In genomic region chr16:91496206-91496605, GRCm38 (mm10) we compare ENCODE assay signal across 17 mouse cellular contexts. TPM values are rescaled to one million over a fixed set of nuclear protein-coding genes. Genes with fewer than 3 reads are reported as not detected.
DNase-seq lines count a peak whose midpoint lies in the region; ATAC-seq and TF ChIP-seq lines count a peak whose summit lies in the region.
"Had no signal": no experiment of that assay in that cellular context is flagged by ENCODE, and none has a peak within 500 bp of the region (broad histone marks: within the 10 kb centered on the region; RNA-seq: fewer than 3 reads in every experiment).

No protein-coding gene starts in this region.

- H3K27me3 ChIP-seq in cerebellum, adult 2 months (ENCODE audit: control insufficient read depth, insufficient read depth, low read length): no peaks in the 10 kb centered on the region
- no peaks in the 10 kb centered on the region for H3K27me3 ChIP-seq in liver, adult 2 months (ENCODE audit: control insufficient read depth, insufficient read depth, low read length)
- no peaks in the 10 kb centered on the region for H3K27me3 ChIP-seq in liver, embryonic 11.5 days (replicated peaks; ENCODE audit: control insufficient read depth, insufficient read depth, low read length)
- H3K27me3 ChIP-seq: heart, embryonic 12.5 days; neural tube, embryonic 13.5 days had no signal

- H3K27ac ChIP-seq in cerebellum, adult 2 months (ENCODE audit: insufficient read depth, low read length): no peak overlapping the region
- H3K27ac ChIP-seq in liver, adult 2 months (replicated peaks; ENCODE audit: insufficient read depth, low read depth, low read length): no peak overlapping the region
- no peak overlapping the region for H3K27ac ChIP-seq in liver, embryonic 11.5 days (ENCODE audit: low read depth, low read length)
- H3K27ac ChIP-seq in ES-E14 (ENCODE audit: insufficient read depth, low read depth, low read length, poor library complexity, severe bottlenecking): no peak overlapping the region
- H3K27ac ChIP-seq: kidney, postnatal 0 days; neural tube, embryonic 13.5 days had no signal

- no peaks in the 10 kb centered on the region for H3K4me1 ChIP-seq in cerebellum, adult 2 months (ENCODE audit: control insufficient read depth, insufficient read depth, low read length)
- peaks cover 9% of the 10 kb centered on the region for H3K4me1 ChIP-seq in liver, adult 2 months (ENCODE audit: control insufficient read depth, insufficient read depth, low read length)
- no peaks in the 10 kb centered on the region for H3K4me1 ChIP-seq in liver, embryonic 11.5 days (replicated peaks; ENCODE audit: control insufficient read depth, insufficient read depth, low read length)
- no peaks in the 10 kb centered on the region for H3K4me1 ChIP-seq in ES-E14 (ENCODE audit: control insufficient read depth in 2 of 2, insufficient read depth in 2 of 2, low read length in 2 of 2, poor library complexity in 1 of 2)
- H3K4me1 ChIP-seq: neural tube, embryonic 13.5 days had no signal

- TF ChIP-seq POLR2A in cerebellum, adult 2 months (IDR thresholded peaks at IDR 0.05; ENCODE audit: borderline replicate concordance, insufficient read depth, low read length): no peak
- no peak for TF ChIP-seq POLR2A in liver, adult 2 months (IDR thresholded peaks at IDR 0.05; ENCODE audit: extremely low read depth, insufficient read depth, low read length)

- no peak overlapping the region for H3K4me3 ChIP-seq in cerebellum, adult 2 months (replicated peaks; ENCODE audit: insufficient read depth, low read depth, low read length)
- no peak overlapping the region for H3K4me3 ChIP-seq in liver, adult 2 months (ENCODE audit: insufficient read depth, low read depth, low read length)
- no peak overlapping the region for H3K4me3 ChIP-seq in liver, embryonic 11.5 days (ENCODE audit: low read depth, low read length)
- H3K4me3 ChIP-seq in ES-E14 (ENCODE audit: insufficient read depth in 1 of 2, low read depth in 1 of 2, low read length in 2 of 2, poor library complexity in 1 of 2, severe bottlenecking in 1 of 2): 0 out of 4 replicates have a peak overlapping the region, but pooled peaks of 1 of the 2 experiments have one; percentile 9
- H3K4me3 ChIP-seq: heart, embryonic 12.5 days; neural tube, embryonic 13.5 days had no signal

- DNase-seq in cerebellum, adult 2 months: peak; percentile 36 to 65
- DNase-seq in liver, adult 2 months (ENCODE audit: extremely low read depth, low read depth, low spot score): peak; percentile 35
- no peak for DNase-seq in liver, embryonic 11.5 days (ENCODE audit: low spot score)
- DNase-seq in ES-E14 (ENCODE audit: low read depth, low spot score): peak; percentile 12
- DNase-seq in cerebellum, postnatal 14 days: peak; percentile 38 to 66
- no peak for DNase-seq in layer of hippocampus, adult 8-10 months (ENCODE audit: low spot score in 2 of 2)
- DNase-seq: adrenal gland, adult 2 months; forebrain, postnatal 0 days; heart, postnatal 4 days; liver; lung, embryonic 14.5 days; right cerebral cortex, postnatal 4 days; thymus, adult 2 months had no signal

- TF ChIP-seq CTCF in cerebellum, adult 2 months (IDR thresholded peaks at IDR 0.05; ENCODE audit: borderline replicate concordance, insufficient read depth, low read depth, low read length): no peak
- TF ChIP-seq CTCF in liver, adult 2 months (IDR thresholded peaks at IDR 0.05; ENCODE audit: low read depth, low read length): no peak

- H3K4me2 ChIP-seq in liver, embryonic 11.5 days: no peak overlapping the region
- H3K4me2 ChIP-seq: heart, embryonic 12.5 days; lung, embryonic 14.5 days; neural tube, embryonic 13.5 days had no signal

- ATAC-seq in cerebellum, adult (ENCODE audit: insufficient number of reproducible peaks, low FRiP score, low TSS enrichment): no peak
- ATAC-seq in liver, embryonic 11.5 days (replicated peaks; ENCODE audit: low FRiP score): no peak
- ATAC-seq: forebrain, postnatal 0 days had no signal

- no peak overlapping the region for H3K9ac ChIP-seq in liver, adult 2 months (ENCODE audit: low read depth, low read length)
- no peak overlapping the region for H3K9ac ChIP-seq in liver, embryonic 11.5 days (ENCODE audit: low read depth, low read length)
- peak overlapping the region; percentile 12; the same call in 1 of the 2 replicates for H3K9ac ChIP-seq in ES-E14 (ENCODE audit: insufficient read depth, low read depth, low read length, poor library complexity, severe bottlenecking)
- H3K9ac ChIP-seq: forebrain, postnatal 0 days; heart, embryonic 12.5 days; lung, embryonic 14.5 days; neural tube, embryonic 13.5 days had no signal

- H3K9me3 ChIP-seq in liver, embryonic 11.5 days (ENCODE audit: control insufficient read depth, low read length): no peaks in the 10 kb centered on the region
- H3K9me3 ChIP-seq in ES-E14 (ENCODE audit: control insufficient read depth, insufficient read depth, low read depth, low read length): no peaks in the 10 kb centered on the region
- H3K9me3 ChIP-seq: heart, embryonic 12.5 days; neural tube, embryonic 13.5 days had no signal

- no peaks in the 10 kb centered on the region; the same call in 1 of the 2 replicates for H3K79me2 ChIP-seq in liver, adult 2 months (ENCODE audit: control insufficient read depth, insufficient read depth, low read length)

- in situ Hi-C loops in ES-E14 (cut with MboI; ENCODE audit: low sequenced_read_pairs in 2 of 2, unreplicated experiment in 2 of 2): no loop called here

- H3K36me3 ChIP-seq in liver, adult 2 months (ENCODE audit: control insufficient read depth, insufficient read depth, low read length): peaks cover 44% of the 10 kb centered on the region
- H3K36me3 ChIP-seq in liver, embryonic 11.5 days (ENCODE audit: control insufficient read depth, insufficient read depth, low read length): peaks cover 30% of the 10 kb centered on the region
- peaks cover 28% of the 10 kb centered on the region; the same call in 1 of the 2 replicates for H3K36me3 ChIP-seq in ES-E14 (ENCODE audit: control insufficient read depth, insufficient read depth, low read length, poor library complexity, severe bottlenecking)

- WGBS in cerebellum, adult 2 months: 91% methylated on average over 17 of the region's 17 CpGs
- 88% methylated on average over 17 of the region's 17 CpGs for WGBS in liver, adult 2 months
- 91% methylated on average over 17 of the region's 17 CpGs for WGBS in liver, embryonic 11.5 days

TF ChIP-seq in ES-E14, 5 proteins besides CTCF, POLR2A, EP300 and RAD21:
- TF ChIP-seq HCFC1 (IDR thresholded peaks at IDR 0.05; ENCODE audit: borderline replicate concordance, insufficient read depth, low read length) (no peak), CHD2 (IDR thresholded peaks at IDR 0.05; ENCODE audit: low read depth, low read length) (no peak), ZC3H11A (IDR thresholded peaks at IDR 0.05; ENCODE audit: borderline replicate concordance, low read depth, low read length) (no peak), MAFK (IDR thresholded peaks at IDR 0.05; ENCODE audit: insufficient read depth, low read depth, low read length) (no peak), ZNF384 (IDR thresholded peaks at IDR 0.05; ENCODE audit: low read depth, low read length) (no peak)
TF ChIP-seq in ES-E14: peak in this region for 0.

RNA-seq across cellular contexts. Expression of gene Ifnar1, which starts 11.2 kb away (rescaled TPM):
- polyA plus RNA-seq in cerebellum, adult 2 months (2012; rRNA removed): 31.7 and 32.2 TPM in 2 replicates
- total RNA-seq in liver, adult 2 months (2014; rRNA removed): 26.4 and 28.3 TPM in 2 replicates
- 11.9 and 14.0 TPM in 2 replicates for polyA plus RNA-seq in liver, adult 2 months (2012; rRNA removed)
- 32.6 and 35.5 TPM in 2 replicates for polyA plus RNA-seq in liver, embryonic 11.5 days (2014; fragmentation: Nextera tagmentation; extraction: Ambion mirVana)
- total RNA-seq in ES-E14 (2012; rRNA removed): 42.2 and 56.2 TPM in 2 replicates
- 10 to 100 TPM; 44.9 to 54.0 (median 48.4) TPM for total RNA-seq in layer of hippocampus, adult 8-10 months (2022)

RNA-seq across cellular contexts. Expression of gene Ifngr2, which starts 50.7 kb away (rescaled TPM):
- polyA plus RNA-seq in cerebellum, adult 2 months (2012; rRNA removed): 33.9 and 34.5 TPM in 2 replicates
- total RNA-seq in liver, adult 2 months (2014; rRNA removed): 8.2 and 10.4 TPM in 2 replicates
- polyA plus RNA-seq in liver, adult 2 months (2012; rRNA removed): 7.3 TPM in 2 replicates
- 26.2 and 28.7 TPM in 2 replicates for polyA plus RNA-seq in liver, embryonic 11.5 days (2014; fragmentation: Nextera tagmentation; extraction: Ambion mirVana)
- total RNA-seq in ES-E14 (2012; rRNA removed): 7.0 and 8.8 TPM in 2 replicates
- total RNA-seq in layer of hippocampus, adult 8-10 months (2022): 10 to 100 TPM; 38.9 to 52.7 (median 46.3) TPM

Comparison
In these comparisons a context has a peak if more than half of its experiments do, and no peak if none do; other contexts are left out.
1. DNase-seq: peak in cerebellum, adult 2 months (2 of 2), liver, adult 2 months (single experiment), ES-E14 (single experiment) and cerebellum, postnatal 14 days (2 of 2); none in liver, embryonic 11.5 days (single experiment) and layer of hippocampus, adult 8-10 months (0 of 2).